Mouse (Mus musculus) ES-E14 (cell line): ENCODE data around the gene Zfhx3.

Experiments
- CHD2 ChIP-seq: IDR thresholded peaks from 2 replicates; pipeline ENCODE4 v1.6.1; 2014; ENCODE audit warnings: mild to moderate bottlenecking, low read depth, low read length, inconsistent platforms
- HCFC1 ChIP-seq: IDR thresholded peaks from 2 replicates; pipeline ENCODE4 v1.6.1; 2012; ENCODE audit warnings: low read length, inconsistent platforms, borderline replicate concordance; ENCODE audit not compliant: insufficient read depth
- MAFK ChIP-seq: IDR thresholded peaks from 2 replicates; pipeline ENCODE4 v1.6.1; 2014; ENCODE audit warnings: mild to moderate bottlenecking, low read depth, low read length, inconsistent platforms; ENCODE audit not compliant: insufficient read depth
- ZC3H11A ChIP-seq: IDR thresholded peaks from 2 replicates; pipeline ENCODE4 v1.6.1; 2012; ENCODE audit warnings: low read depth, mild to moderate bottlenecking, inconsistent platforms, low read length, borderline replicate concordance
- ZNF384 ChIP-seq: IDR thresholded peaks from 2 replicates; pipeline ENCODE4 v1.6.1; 2012; ENCODE audit warnings: low read depth, low read length, inconsistent platforms

DNA sequence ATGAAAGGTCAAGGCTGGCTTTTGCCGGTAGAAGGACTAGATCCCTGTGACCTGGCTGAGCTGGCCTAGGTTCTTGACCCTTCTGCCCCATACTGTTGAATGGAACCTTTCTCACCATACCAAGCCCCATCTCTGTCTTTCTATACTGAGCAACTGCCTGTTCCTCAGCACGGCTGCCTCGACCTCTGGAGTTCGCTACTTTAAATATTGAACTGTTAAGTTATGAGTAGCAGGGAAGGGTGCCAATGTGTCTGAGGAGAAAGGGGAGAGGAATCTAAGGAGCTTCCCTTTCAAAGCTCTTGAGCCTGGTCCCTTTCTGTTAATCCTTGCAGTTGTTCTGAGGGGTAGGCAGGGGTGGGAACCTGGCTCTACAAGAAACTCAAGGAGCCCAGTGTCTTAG is 799.2 kb downstream of the Zfhx3 start:
- TF ChIP-seq ZNF384 (no peak), ZC3H11A (no peak), CHD2 (no peak), HCFC1 (no peak), MAFK (no peak)
